Mouse (Mus musculus): Measurements from ENCODE around the gene Dab1. TPM values are rescaled to one million over a fixed set of nuclear protein-coding genes. Genes with fewer than 3 reads are reported as not detected.

Gene Dab1
- polyA plus RNA-seq, 1 experiment, result 0.42 TPM

DNA sequence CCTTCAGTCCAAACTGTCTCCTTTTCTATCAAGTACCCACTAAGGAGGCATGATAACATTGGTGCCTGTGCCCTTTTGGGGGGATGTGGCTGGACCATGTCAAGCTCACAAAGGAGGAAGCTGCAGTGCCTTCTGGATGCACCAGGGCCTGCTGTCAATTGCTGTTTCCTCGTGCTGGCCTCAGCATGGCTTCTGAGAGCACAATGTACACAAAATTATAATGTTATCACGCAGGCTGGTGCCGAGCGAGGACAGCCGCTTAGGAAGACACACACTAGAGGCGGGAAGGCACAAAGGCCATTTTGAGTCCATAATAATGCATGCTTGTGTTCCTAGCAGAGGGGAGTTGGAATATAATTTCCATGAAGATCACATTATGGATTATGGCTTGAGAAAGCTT is 81.2 kb downstream of the Dab1 start:
- no peak for DNase-seq (ENCODE audit: low read depth)

DNA sequence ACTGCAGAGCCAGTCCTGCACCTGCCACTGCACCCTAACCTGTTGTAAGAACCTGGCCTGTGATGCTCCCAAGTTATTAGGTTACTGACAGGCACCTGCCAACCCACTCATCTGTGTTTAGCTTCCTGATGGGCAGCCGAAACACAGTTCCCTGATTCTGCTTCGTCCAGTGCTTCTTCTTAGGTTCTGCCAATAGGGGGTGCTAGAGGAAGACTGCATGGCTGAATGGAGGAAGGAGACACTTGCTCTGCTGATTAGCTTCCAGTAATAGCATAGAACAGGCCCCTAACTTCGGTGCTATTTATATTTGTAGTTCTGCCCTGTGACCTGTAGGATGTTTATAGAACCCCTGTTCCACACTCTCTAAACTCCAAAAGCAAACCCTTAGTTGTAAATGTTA is 83.0 kb downstream of the Dab1 start:
- no peak for DNase-seq (ENCODE audit: low read depth)

DNA sequence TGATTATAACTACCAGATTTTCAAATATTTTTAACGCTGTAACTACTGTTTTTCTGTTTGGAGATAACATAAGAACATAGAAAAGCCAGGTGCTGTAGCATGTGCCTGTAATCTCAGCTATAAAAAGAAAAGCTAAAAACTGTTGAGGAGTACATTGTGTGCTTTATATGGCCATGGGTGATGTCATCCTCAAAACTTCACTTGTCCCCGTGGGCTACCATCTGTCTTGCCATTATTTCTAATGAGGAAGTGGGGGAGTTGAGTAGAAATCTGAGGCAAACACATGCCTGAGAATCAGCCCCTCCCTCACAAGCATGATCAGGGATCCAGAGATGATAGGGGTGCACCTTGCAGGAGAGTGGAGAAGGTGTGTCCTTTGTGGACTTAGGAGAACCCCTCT is 85.3 kb downstream of the Dab1 start:
- DNase-seq (ENCODE audit: low read depth), result no peak

DNA sequence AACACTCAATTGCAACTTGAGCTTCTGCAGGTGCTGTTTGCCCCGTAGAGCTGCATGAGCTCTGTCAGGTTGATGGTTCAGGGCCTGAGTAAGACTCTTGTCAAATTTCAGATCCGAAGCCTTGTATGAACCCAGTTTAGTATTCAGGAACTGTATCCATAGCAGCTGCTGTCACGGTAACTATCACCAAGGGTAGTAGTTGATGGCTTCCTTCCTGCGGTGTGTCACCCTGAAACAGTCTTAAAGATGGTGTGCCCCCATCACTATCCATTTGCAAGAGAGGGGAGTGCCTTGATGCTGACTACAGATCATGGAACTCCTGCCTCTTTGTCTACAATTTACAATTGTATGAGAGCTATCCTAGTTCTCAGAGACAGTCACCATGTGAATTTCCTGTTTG is 87.3 kb downstream of the Dab1 start:
- no peak for DNase-seq (ENCODE audit: low read depth)

DNA sequence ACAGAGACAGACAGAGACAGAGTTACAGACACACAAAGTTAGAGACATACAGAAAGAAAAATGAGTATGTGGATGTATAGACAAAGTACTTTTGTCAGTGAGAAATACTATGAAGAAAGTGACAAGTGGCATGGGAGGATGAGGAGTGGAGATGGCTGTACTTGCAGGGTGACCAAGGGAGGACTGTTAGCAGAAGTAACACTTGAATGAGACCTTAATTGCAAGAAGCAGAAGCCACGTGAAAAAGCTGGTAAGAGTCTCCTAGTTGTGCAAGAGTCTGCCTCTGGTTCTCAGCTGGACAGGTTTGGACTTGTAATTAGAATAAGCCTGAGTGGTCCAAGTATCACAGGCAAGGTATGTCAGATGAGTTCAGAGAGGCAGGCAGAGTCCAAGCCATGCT is 88.0 kb downstream of the Dab1 start:
- peak; percentile 14 for DNase-seq (ENCODE audit: low read depth)

DNA sequence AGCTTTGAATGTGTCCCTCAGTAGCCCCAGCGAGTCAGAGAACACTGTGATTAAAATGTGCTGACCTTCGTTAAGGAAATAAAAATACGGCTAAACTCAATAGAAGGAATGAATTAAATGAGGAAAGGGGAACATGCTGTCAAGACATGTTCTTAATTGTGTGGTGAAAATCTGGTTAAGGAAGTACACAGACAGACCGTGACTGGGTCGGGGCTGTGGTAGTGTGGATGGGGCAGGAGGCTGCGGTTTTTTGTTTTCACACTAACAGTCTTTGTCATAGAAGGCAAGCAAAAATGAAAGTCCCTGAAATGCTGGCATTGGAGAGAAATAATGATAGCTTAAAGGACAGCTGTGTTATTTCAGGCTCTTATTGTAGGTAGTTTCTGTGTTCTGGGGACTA is 92.2 kb downstream of the Dab1 start:
- no peak for DNase-seq (ENCODE audit: low read depth)

DNA sequence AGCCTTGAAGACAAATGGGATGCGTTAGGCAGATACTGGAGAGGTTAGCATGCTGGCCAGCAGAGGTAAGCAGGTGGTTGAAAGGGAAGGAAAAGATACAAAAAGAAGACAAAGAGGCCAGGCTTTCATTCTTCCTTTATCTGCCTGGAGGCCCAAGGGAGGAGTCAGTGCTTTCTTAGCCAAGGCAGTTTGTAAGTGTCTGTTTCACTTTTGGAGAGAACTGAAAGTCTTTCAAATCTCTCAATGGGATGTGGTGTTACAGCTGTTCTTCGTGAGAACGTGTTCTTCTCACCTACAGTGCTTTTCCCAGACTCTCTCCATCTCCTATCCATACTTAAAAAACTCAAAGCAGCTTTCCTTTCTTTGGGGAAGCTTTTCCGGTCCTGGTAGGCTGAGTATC is 94.8 kb downstream of the Dab1 start:
- DNase-seq (ENCODE audit: low read depth), result no peak

DNA sequence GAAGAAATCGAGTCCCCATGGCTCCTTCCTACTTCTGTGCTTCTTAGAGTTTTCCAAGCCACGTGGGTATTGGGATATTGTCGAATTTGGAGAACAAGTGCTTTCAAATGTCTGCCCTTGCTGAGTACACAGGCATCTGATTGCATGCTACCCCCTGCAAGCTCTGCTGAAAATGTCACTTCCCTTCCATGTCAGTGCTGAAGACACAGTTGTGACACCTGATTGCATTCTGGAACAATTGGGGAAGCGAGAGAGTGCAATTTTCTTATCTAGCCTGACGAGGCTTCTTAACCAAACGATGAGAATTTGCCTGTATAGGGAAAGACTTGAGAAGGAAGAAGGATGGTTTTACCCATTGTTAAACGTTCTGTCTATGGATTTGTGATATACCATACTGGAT is 95.8 kb downstream of the Dab1 start:
- DNase-seq (ENCODE audit: low read depth), result no peak

DNA sequence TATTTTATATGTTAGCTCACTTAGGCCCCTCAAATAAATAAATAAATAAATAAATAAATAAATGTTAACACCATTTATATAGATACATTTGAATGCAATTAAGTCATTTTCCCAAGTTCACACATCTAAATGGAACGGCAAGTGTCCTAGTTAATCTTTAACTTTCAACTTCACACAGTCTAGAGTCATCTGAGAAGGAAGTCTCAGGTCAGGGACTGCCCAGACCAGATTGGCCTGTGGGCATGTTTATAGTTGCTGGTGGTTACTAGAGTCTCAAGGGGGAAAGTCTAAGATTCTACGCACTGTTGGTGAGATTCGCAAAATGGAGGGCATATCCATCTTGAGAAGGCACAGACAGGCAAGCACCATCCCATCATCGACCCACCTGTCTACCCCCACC is 96.4 kb downstream of the Dab1 start:
- no peak for DNase-seq (ENCODE audit: low read depth)

DNA sequence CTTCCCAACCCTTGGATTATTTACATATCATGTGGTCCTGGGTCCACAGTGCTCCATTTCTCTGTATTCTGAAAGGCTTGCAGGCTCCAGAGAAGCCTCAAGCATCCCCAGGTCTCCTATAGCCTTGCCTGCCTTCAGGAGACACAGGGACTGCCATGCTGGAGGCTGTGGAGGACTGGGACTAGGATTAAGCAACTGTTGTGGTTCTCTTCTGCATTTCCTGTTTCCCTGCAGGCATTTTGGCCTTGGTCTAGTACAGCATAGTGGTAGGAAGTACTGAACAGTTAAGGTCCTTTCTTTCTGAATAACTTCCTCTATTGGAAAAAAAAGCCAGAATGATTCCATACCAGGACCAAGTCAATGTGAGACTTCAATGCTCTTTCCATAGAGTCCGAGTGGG is 103.6 kb downstream of the Dab1 start:
- DNase-seq (ENCODE audit: low read depth), result no peak

DNA sequence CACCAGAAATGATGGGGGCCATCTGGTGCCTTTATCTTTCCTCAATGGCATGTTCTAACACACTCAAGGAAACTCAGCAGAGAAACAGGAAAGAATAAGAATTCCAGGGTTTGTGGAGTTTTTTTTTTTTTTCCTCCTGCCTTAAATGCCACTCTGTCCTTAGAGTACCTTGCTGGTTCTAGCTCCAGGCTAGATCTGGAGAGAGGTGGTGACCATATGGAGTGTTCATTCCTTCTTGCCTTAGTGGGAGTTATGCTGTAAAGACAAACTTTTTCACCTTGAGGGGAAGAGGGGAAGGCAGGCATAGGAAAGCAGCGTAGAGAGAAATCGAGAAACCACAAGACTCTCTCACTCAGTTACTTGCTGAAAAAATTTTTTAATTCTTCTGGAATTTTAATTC is 107.3 kb downstream of the Dab1 start:
- DNase-seq (ENCODE audit: low read depth), result no peak

DNA sequence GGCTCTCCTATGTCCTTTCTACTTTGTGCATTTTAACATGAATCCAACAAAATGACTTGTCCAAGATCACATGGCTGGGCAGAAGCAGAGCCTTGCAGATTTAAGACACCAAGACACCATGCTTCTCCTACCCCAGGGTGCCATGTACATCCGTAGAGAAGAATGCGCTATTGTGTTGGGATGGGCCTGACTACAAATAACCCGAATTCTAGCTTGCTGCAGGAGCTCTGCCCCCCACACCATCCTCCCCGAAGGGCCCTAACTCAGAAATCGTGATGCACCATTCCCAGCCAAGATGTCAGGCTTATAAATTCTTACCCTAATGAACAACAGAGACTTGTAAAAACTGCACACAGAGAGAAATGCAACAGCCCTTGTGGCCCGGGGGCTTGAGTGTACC is 118.0 kb downstream of the Dab1 start:
- no peak for DNase-seq (ENCODE audit: low read depth)

DNA sequence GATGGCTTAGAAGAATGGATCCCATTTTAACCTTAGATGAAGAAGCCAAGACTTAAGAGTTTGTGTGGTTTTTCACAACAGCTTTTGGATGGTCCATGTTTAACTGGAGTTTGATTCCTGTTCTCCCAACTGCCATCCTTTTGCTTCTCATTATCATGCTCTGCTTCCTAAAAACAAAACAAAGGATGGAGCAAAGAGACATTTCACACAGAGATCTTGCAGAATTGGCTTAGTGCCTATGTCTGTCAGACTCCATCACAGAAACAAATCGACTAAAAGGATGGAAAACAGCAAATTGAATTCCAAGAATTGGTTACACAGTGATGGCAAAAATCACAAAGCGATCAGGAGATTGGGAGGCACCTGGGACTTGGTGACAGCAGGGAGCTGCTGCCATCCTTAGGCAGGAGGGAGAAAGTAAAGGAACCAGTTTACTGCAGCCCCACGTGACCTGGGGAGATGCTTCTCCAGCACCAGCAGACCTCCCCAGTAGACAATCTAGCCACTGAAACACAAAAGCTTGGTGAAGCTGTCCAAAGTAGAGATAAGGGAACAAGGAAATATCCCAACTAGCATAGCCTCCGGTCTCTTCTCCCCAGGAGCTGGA is 132.2 kb downstream of the Dab1 start:
- no peak for DNase-seq (ENCODE audit: low read depth)

DNA sequence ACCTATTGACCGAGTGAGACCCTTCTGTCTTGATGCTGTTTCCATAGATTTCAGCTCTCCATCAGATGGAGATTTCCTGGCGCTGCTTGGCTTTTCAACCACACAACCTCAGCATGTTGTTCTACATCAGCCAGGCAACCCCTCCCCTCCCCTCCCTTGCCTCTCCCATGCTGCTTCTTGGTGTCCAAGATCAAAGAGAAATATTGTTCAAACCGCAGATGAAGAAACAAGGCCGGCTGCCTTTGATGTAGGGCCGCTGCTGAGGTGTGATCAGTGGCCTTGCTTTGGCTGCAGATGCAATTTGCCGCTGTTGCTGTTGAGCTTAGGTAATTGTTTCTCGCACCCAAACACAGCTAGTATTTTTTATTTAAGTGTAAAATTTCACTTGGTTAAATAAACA is 135.4 kb downstream of the Dab1 start:
- no peak for DNase-seq (ENCODE audit: low read depth)

DNA sequence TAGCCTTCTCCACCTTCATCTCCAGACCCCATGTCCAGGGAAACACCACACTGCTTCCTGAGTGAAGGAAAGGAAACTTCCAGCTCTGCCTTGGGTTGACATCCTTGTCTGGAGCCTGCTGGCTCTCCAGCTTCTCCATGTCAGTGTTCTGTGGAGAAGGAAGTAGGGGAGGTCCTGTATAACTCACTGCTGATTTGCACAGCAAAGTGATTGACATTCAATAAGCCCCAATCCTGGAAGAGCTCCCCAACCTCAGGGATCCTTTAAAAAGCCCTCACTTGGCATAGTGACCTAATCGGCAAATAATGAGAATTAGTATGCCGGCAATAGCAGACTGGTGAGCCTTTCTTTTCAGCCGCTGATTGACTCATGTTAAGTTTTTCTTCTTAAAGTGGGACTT is 138.1 kb downstream of the Dab1 start:
- DNase-seq (ENCODE audit: low read depth), result no peak

DNA sequence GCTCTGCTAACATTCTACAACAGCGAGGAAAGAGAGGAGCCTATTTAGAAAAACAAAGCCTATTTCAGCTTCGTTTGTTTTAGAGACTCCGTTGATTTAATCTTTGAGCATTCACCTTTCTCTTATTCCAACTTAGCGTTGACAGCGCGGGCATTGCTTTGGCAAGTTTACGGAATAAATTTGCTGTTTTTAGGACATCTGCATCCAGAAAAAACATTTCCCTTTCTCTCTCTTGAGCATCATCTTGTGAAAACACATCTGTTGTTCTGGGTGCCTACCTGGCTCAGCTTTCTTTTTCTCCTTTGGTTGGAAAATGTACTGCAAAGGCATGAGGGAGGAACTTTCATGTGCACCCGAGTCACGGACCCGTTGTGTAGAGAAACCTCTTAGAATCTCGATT is 143.3 kb downstream of the Dab1 start:
- no peak for DNase-seq (ENCODE audit: low read depth)

DNA sequence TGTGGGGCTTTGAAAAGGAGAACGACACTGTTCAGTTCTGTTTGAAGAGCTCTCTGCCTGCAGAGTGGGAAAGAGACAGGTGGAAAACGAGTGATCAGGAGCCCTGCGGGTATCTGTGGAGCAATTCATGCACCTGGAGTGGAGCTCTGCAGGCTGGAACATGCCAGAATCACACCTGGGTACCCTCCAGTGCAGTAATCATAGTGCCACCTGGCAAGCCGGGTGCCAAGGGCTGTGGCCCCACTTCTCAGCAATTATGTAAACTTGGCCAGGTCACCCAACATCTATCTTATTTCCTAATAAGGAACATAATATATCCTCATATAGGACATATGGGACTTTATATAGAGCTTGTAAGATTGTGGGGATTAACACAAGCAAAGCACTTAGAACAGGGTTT is 156.6 kb downstream of the Dab1 start:
- DNase-seq (ENCODE audit: low read depth), result no peak

DNA sequence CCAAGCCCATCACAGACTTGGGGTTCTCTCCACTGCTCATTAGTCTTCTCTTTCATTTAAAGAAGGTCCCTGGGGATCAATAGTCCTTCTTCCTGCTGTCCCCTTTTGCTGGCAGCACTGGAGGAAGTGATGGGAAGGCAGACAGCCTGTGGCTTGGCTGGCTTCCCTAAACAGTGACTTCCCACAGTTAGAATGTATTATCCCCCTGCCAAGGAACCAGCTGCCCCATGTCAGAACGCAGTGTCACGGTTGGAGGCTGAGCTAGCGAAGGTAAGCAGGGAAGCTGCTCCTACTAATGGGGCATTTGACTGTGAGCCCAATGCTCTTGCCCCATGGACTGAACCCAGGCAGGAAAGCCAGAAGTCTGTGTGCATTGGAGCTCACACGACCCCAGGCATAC is 162.2 kb downstream of the Dab1 start:
- no peak for DNase-seq (ENCODE audit: low read depth)

DNA sequence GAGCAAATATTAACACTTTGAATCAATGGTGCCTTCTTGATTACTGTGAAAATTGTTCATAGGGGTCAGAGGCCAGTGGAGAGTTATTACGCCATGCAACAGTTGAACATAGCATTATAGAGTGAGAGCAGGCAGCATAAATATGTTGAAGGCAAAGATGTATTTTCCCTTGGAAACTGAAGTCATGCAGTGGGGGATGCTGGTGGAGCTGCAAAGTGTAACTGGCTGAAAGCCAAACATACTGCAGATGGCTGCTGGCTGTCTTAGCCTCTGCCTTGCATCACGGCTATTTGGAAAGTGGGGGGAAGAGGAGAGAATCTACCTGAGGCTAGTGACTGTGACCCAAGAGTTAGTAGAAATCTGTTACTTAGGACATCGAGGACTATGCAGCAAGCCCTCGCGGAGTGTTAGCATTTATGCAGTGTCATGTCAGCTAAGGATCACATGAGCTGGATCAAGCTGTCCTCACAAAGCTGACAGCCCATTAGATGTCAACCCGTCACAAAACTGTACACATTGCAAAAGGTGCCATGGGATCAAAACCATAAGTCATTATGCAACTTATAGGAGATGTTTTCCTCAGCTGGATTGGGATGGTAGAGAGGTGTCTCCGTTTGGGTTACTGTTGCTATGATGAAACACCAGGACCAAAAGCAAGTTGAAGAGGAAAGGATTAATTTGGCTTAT is 164.5 kb downstream of the Dab1 start:
- DNase-seq (ENCODE audit: low read depth), result no peak

DNA sequence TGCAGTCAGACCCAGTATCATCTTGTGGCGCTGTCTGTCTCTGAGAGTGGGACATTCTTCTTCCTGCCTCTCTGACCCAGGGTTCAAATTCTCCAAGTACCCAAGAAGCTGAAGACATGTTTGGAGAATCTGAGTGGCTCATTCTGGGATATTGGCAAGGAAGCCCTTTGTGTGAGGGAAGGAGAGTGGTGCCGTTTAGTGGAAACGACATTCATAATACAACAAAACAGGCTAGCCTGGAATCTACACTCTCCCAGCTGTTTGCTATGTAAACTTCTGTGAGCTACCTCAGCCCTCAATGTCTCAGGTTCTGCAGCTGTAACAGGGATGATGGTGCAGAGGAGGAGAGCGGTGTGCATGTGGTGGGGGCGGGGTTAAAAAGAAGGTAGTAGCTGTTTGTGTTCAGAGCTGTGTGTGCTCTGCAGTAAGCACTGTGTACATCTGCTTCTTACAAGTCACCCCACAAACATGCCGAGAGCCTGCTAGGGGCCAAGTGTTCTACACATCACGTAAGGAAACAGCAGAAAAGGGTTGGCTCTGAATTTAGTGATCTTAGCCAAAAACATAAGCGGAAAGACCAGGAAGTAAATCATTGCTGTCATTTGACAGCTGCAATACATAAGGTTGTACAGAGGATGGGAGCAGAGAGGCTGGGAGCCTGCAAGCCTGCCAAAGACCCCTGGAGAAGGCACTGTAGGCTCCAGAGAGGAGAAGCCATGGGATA is 174.6 kb downstream of the Dab1 start:
- no peak for DNase-seq (ENCODE audit: low read depth)

DNA sequence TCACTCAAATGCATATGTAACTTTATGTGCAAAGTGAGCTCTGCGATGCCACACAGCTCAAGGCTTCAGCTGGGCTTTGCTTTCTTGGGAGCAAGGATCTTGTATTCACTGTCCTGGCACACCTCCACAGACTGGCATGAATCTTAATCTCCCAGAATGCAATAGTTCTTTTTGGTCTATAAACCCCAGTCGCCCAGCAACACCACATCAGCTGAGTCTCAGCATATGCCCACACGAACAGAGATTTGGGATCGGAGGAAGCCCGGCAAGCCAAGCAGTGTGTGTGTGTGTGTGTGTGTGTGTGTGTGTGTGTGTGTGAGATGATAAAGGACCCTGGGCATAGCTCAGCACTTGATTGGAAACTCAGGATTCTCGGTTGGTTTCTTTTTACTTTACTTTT is 177.3 kb downstream of the Dab1 start:
- no peak for DNase-seq (ENCODE audit: low read depth)

DNA sequence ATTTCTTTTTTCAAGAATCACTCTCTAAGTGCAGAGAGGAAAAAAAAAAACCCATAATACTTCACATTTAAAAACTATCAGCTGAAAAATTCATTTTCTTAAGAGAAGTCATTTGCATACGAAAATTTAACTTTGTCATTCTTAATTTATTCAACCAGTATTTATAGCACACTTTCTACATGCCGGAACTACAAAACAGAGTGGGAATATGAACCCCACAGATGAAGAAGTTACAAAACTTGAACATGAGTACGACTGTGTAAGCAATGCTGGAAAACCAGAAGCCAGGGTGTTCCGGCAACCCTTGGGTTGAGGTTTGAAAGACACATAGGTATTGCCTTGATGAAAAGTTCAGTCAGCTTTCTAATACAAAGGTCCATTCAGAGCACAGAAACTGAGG is 183.3 kb downstream of the Dab1 start:
- no peak for DNase-seq (ENCODE audit: low read depth)

DNA sequence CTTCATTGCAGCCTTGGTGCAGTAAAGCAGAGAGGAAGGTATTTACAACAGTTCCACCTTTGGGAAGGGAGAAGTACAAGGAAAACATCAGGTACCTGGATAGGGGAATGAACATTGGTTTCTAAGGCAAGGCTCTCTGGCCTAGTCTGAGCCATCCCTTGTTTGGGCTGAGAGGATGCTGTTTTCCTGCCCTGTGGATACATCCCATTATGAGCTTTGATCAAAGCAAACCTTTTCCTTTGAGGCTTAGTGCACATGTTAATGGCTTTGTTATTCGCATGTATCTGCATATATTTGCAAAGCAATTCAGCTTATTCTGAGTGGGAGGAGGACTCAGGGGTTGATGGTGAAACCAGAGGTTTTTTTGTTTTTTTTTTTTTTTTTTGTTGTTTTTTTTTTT is 185.3 kb downstream of the Dab1 start:
- DNase-seq (ENCODE audit: low read depth), result no peak

DNA sequence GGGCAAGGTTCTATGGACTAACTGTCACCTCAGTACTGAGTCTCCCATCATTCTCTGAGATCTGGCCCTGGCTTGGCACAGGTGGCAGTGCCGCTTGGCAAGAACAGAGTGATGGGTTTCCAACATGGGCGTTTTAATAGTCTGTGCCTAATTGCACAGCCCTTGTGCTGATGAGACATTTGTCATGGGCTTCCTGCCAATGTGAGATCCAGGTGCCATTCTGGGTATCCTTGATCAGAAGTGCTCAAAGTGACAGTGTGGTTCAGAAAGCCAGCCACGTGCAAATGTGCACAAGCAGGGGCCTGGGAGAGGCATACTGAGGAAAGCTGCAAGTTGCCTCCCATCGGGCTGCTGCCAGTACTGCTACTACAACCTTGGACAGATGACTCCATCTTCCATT is 203.5 kb downstream of the Dab1 start:
- DNase-seq (ENCODE audit: low read depth), result no peak
